In genomic region chr5:64810860-64811499, GRCm38 (mm10) we compare ENCODE assay signal across 8 mouse cellular contexts. TPM values are rescaled to one million over a fixed set of nuclear protein-coding genes. Genes with fewer than 3 reads are reported as not detected.
DNase-seq lines count a peak whose midpoint lies in the region; ATAC-seq lines count a peak whose summit lies in the region.

No protein-coding gene starts in this region.

- peak overlapping the region; percentile 41; the same call in 1 of the 2 replicates for H3K4me2 ChIP-seq in forebrain, embryonic 11.5 days (ENCODE audit: low read depth, low read length, severe bottlenecking)
- peak overlapping the region; percentile 63 for H3K4me2 ChIP-seq in intestine, embryonic 16.5 days (ENCODE audit: low read depth, low read length)

- 2% methylated on average over 9 of the region's 9 CpGs for WGBS in forebrain, embryonic 11.5 days
- WGBS in intestine, embryonic 16.5 days = 7% methylated on average over 7 of the region's 9 CpGs

- H3K27ac ChIP-seq in forebrain, embryonic 11.5 days (ENCODE audit: low read depth, low read length) = peak overlapping the region; percentile 88
- H3K27ac ChIP-seq in intestine, embryonic 16.5 days (ENCODE audit: low read length) = peak overlapping the region; percentile 95

- H3K4me1 ChIP-seq in forebrain, embryonic 11.5 days (replicated peaks; ENCODE audit: control insufficient read depth, insufficient read depth, low read length) = peaks cover 44% of the 10 kb centered on the region
- H3K4me1 ChIP-seq in intestine, embryonic 16.5 days (ENCODE audit: control insufficient read depth, insufficient read depth, low read length) = peaks cover 79% of the 10 kb centered on the region

- no peaks in the 10 kb centered on the region for H3K9me3 ChIP-seq in forebrain, embryonic 11.5 days (ENCODE audit: control insufficient read depth, low read length)
- H3K9me3 ChIP-seq in intestine, embryonic 16.5 days (ENCODE audit: control insufficient read depth, low read length) = no peaks in the 10 kb centered on the region

- ATAC-seq in forebrain, embryonic 11.5 days (replicated peaks; ENCODE audit: low FRiP score) = peak; percentile 82
- peak; percentile 57 for ATAC-seq in intestine, embryonic 16.5 days
- peak; percentile 2; the same call in 1 of the 2 replicates for ATAC-seq in neutrophil, adult 5-6 weeks (ENCODE audit: extremely low read depth, insufficient number of reproducible peaks, low FRiP score, poor library complexity, severe bottlenecking)
- no peak for ATAC-seq in frontal cortex, adult (ENCODE audit: low TSS enrichment)

- 0 out of 2 replicates have a peak, but pooled peaks cover 2% of the 10 kb centered on the region for H3K36me3 ChIP-seq in forebrain, embryonic 11.5 days (ENCODE audit: control insufficient read depth, insufficient read depth, low read length)
- H3K36me3 ChIP-seq in intestine, embryonic 16.5 days (ENCODE audit: control insufficient read depth, insufficient read depth, low read length) = no peaks in the 10 kb centered on the region

- H3K9ac ChIP-seq in forebrain, embryonic 11.5 days (ENCODE audit: low read length) = peak overlapping the region; percentile 53
- H3K9ac ChIP-seq in intestine, embryonic 16.5 days (ENCODE audit: low read depth, low read length) = peak overlapping the region; percentile 58

- H3K27me3 ChIP-seq in forebrain, embryonic 11.5 days (ENCODE audit: control insufficient read depth, insufficient read depth, low read length) = no peaks in the 10 kb centered on the region
- no peaks in the 10 kb centered on the region for H3K27me3 ChIP-seq in intestine, embryonic 16.5 days (replicated peaks; ENCODE audit: control insufficient read depth, insufficient read depth, low read length)

- H3K4me3 ChIP-seq in forebrain, embryonic 11.5 days (ENCODE audit: low read depth, low read length) = no peak overlapping the region
- peak overlapping the region; percentile 38 for H3K4me3 ChIP-seq in intestine, embryonic 16.5 days (ENCODE audit: low read length)

- DNase-seq in 3T3-L1 (ENCODE audit: low read depth, low spot score) (peak; percentile 86), MN1 (ENCODE audit: low spot score) (peak; percentile 87)
- DNase-seq in forebrain, embryonic 11.5 days (ENCODE audit: low spot score) = peak; percentile 84
- peak; percentile 76 to 82 for DNase-seq in lung, adult 18-20 months
- DNase-seq in urinary bladder, adult 2 months (ENCODE audit: low spot score) = no peak

RNA-seq across cellular contexts. Expression of gene Klf3, which starts 7.8 kb away (rescaled TPM):
- 39.4 and 40.9 TPM in 2 replicates for polyA plus RNA-seq in forebrain, embryonic 11.5 days (2014; fragmentation: Nextera tagmentation; extraction: Ambion mirVana)
- 68.1 and 71.9 TPM in 2 replicates for polyA plus RNA-seq in intestine, embryonic 16.5 days (2015; fragmentation: Nextera tagmentation; extraction: Ambion mirVana)
- 278 and 280 TPM in 2 replicates for total RNA-seq in neutrophil, adult 5-6 weeks (2017)
- 55.4 and 59.6 TPM in 2 replicates for polyA plus RNA-seq in urinary bladder, adult 2 months (2012; rRNA removed)
